Mouse (Mus musculus) limb, embryonic 13.5 days (tissue): Measurements from ENCODE around the gene Scd3. TPM values are rescaled to one million over a fixed set of nuclear protein-coding genes. Genes with fewer than 3 reads are reported as not detected.

Experiments
- ATAC-seq: fragments of 200-750 bp; cut with Nextera tagmentation; 2 replicates; pipeline ENCODE4 v1.8.0; 2017; ENCODE audit warnings: low read depth, moderate number of reproducible peaks, moderate TSS enrichment; ENCODE audit not compliant: low FRiP score
- H3K27ac ChIP-seq: fragments of 300-500 bp; sonication (generic); 2 replicates; pipeline ENCODE4 v1.5.1; 2015; ENCODE audit warnings: inconsistent platforms, mild to moderate bottlenecking, moderate library complexity
- H3K27me3 ChIP-seq: fragments of 300-500 bp; sonication (generic); 2 replicates; pipeline ENCODE4 v1.6.1; 2015; ENCODE audit warnings: mild to moderate bottlenecking, inconsistent platforms
- H3K36me3 ChIP-seq: fragments of 300-500 bp; sonication (generic); 2 replicates; pipeline ENCODE4 v1.6.1; 2015; ENCODE audit warnings: inconsistent platforms, mild to moderate bottlenecking, moderate library complexity
- H3K4me1 ChIP-seq: fragments of 300-500 bp; sonication (generic); 2 replicates; pipeline ENCODE4 v1.6.1; 2015; ENCODE audit warnings: inconsistent platforms
- H3K4me2 ChIP-seq: fragments of 300-500 bp; sonication (generic); replicated peaks from 2 replicates; pipeline ENCODE4 v1.6.1; 2015; ENCODE audit warnings: inconsistent platforms, mild to moderate bottlenecking, moderate library complexity
- H3K4me3 ChIP-seq: fragments of 300-500 bp; sonication (generic); 2 replicates; pipeline ENCODE4 v1.5.1; 2015; ENCODE audit warnings: moderate library complexity, mild to moderate bottlenecking, inconsistent platforms
- H3K9ac ChIP-seq: fragments of 300-500 bp; sonication (generic); 2 replicates; pipeline ENCODE4 v1.6.1; 2015; ENCODE audit warnings: mild to moderate bottlenecking, inconsistent platforms
- H3K9me3 ChIP-seq: fragments of 300-500 bp; sonication (generic); 2 replicates; pipeline ENCODE4 v1.6.1; 2016; ENCODE audit warnings: inconsistent platforms
- WGBS: fragments of 180-500 bp; shearing (Covaris S2); methylation state at CpG from one replicate; pipeline ENCODE4 v1.1.7; 2015; 5-methylcytosine and 5-hydroxymethylcytosine counted together
- polyA plus RNA-seq: library from polyadenylated mRNA; unstranded; fragments of >200 nt; fragmentation: Nextera tagmentation; extraction: Ambion mirVana; gene quantifications from 2 replicates; pipeline ENCODE4 v1.2.1, GENCODE M21; 2015

Scd3 gene
- polyA plus RNA-seq, 1 experiment from 2014 or later, result not detected

- no peaks in the 10 kb centered on the region for H3K27me3 ChIP-seq
- 1% methylated on average over 21 of the region's 21 CpGs for WGBS
- ATAC-seq, result peak; percentile 1; the same call in 1 of the 2 replicates
- H3K9ac ChIP-seq, result peak within 1 kb of the TSS; percentile 95
- H3K4me1 ChIP-seq, result peaks cover 66% of the 10 kb centered on the region
- peak within 1 kb of the TSS; percentile 98 for H3K27ac ChIP-seq
- H3K4me3 ChIP-seq, result peak within 1 kb of the TSS; percentile 93
- peaks cover 26% of the 10 kb centered on the region for H3K36me3 ChIP-seq
- no peaks in the 10 kb centered on the region for H3K9me3 ChIP-seq
- H3K4me2 ChIP-seq, result peak within 1 kb of the TSS; percentile 100
Measured at GRCm38 (mm10) chr19:44292941-44293768, 90.1 kb downstream of the Scd3 start, which contains the start of gene Scd2. Scd2 (plus strand) TSS chr19:44293674.

Other genes starting within 250 kb of the Scd3 start
- 0.15 and 0.46 TPM in 2 replicates for gene Cpn1, start 216.7 kb upstream of the Scd3 start, polyA plus RNA-seq
- 0.14 and 0.15 TPM in 2 replicates for gene Cyp2c23, start 174.1 kb upstream of the Scd3 start, polyA plus RNA-seq
- 34.2 and 34.8 TPM in 2 replicates for gene Erlin1, start 133.5 kb upstream of the Scd3 start, polyA plus RNA-seq
- gene Chuk, start 95.8 kb upstream of the Scd3 start, polyA plus RNA-seq, result 42.5 and 46.8 TPM in 2 replicates
- 32.5 and 33.9 TPM in 2 replicates for gene Cwf19l1, start 67.4 kb upstream of the Scd3 start, polyA plus RNA-seq
- gene Bloc1s2, start 56.8 kb upstream of the Scd3 start, polyA plus RNA-seq, result 96.2 and 96.4 TPM in 2 replicates
- not detected in 2 replicates for gene Pkd2l1, start 10.8 kb upstream of the Scd3 start, polyA plus RNA-seq
- gene Scd2, start 90.4 kb downstream of the Scd3 start, polyA plus RNA-seq, result 197 and 219 TPM in 2 replicates
- gene Scd4, start 129.8 kb downstream of the Scd3 start, polyA plus RNA-seq, result 0.13 and 0.14 TPM in 2 replicates
- gene Scd1, start 204.6 kb downstream of the Scd3 start, polyA plus RNA-seq, result 8.0 and 8.4 TPM in 2 replicates